Mouse (Mus musculus): Measurements from ENCODE around the gene Fstl4.

DNA sequence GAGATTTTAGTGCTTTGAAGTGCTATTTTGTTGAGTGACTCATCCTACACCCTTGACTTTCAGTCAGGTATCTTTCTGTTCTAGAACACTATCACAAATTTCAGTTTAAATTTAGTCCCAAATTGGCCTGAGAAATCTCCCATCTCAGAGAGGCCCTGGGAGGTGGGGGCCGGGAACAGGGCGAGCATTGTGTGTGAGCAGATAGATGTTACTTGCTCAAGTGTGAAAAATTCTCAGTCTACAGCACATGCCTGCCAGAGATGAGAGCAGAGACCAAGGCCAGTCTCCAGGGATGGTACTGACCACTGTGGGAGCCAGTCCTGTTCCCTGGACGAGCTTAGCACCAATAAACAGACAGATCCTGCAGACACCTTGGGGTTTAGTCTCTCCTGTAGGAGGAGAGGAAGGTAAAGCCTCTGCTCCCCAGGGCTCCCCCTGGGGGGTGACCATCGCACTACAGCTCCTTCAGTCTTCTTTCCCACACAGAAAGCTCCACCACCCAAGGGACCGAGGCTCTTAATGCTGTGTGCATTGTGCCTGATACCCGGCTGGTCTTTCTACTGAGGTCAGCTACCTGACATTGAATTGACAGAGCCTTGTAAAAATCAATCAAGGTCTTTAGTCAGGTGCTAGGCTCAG lies 393.3 kb downstream of the Fstl4 start:
- TF ChIP-seq ZNF384 (IDR thresholded peaks at IDR 0.05; ENCODE audit: low read depth, low read length) (no peak), HCFC1 (IDR thresholded peaks at IDR 0.05; ENCODE audit: borderline replicate concordance, insufficient read depth, low read length) (no peak)

Measured in ES-E14 (cell line).